Mouse (Mus musculus): ENCODE results near the gene Ccdc169.

DNA sequence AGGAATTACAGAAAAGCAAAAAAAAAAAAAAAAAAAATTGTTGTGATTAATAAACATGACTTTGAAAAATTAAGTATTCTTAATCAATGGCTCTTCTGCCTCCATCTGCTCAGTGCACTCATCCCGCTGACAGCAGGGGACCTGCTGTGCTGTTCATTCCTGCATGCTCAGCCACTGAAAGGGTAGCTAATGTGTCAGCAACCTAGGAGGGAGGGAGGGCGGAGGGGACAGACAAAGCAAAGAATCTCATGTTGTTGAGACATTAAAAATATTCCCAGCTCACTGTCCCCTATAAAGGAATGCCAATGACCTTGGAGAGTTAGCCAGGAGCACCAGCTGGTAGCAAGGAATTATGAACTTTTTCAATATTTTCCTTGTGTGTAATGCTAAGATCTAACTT, 39.1 kb upstream of the Ccdc169 start:
- TF ChIP-seq CTCF (IDR thresholded peaks at IDR 0.05; ENCODE audit: extremely low read depth, insufficient read depth, insufficient read length, insufficient replicate concordance) (no peak), POLR2A (IDR thresholded peaks at IDR 0.05; ENCODE audit: low read depth, low read length) (no peak)
